Mouse (Mus musculus): ENCODE results near the gene Mocs1. TPM values are rescaled to one million over a fixed set of nuclear protein-coding genes. Genes with fewer than 3 reads are reported as not detected.

Gene Mocs1
- polyA plus RNA-seq, 1 experiment = 15.0 TPM

- TF ChIP-seq EP300 (IDR thresholded peaks at IDR 0.05; ENCODE audit: insufficient read depth, low read depth, low read length) = no peak
- no peak for TF ChIP-seq POLR2A (IDR thresholded peaks at IDR 0.05; ENCODE audit: insufficient read depth, low read length)
- TF ChIP-seq CTCF (IDR thresholded peaks at IDR 0.05; ENCODE audit: low read depth, low read length) = no peak
- Histone ChIP-seq H3K27me3 (ENCODE audit: control insufficient read depth, insufficient read depth, low read length, poor library complexity, severe bottlenecking) (no peaks in the 10 kb centered on the region), H3K9me3 (replicated peaks; ENCODE audit: control insufficient read depth, insufficient read depth, low read length, poor library complexity, severe bottlenecking) (no peaks in the 10 kb centered on the region), H3K4me1 (ENCODE audit: control insufficient read depth, insufficient read depth, low read length) (no peaks in the 10 kb centered on the region), H3K4me3 (ENCODE audit: low read depth, low read length) (no peak overlapping the region), H3K36me3 (ENCODE audit: control insufficient read depth, insufficient read depth, low read length, poor library complexity, severe bottlenecking) (no peaks in the 10 kb centered on the region), H3K27ac (ENCODE audit: insufficient read depth, low read length) (no peak overlapping the region), H3K9ac (ENCODE audit: low read depth, poor library complexity, severe bottlenecking) (no peak overlapping the region)
These were observed 45.9 kb downstream of the Mocs1 start for GRCm38 (mm10) chr17:49474051-49474450.

- Histone ChIP-seq H3K36me3 (ENCODE audit: control insufficient read depth, insufficient read depth, low read length, poor library complexity, severe bottlenecking) (no peaks in the 10 kb centered on the region), H3K27me3 (ENCODE audit: control insufficient read depth, insufficient read depth, low read length, poor library complexity, severe bottlenecking) (no peaks in the 10 kb centered on the region), H3K9me3 (replicated peaks; ENCODE audit: control insufficient read depth, insufficient read depth, low read length, poor library complexity, severe bottlenecking) (no peaks in the 10 kb centered on the region), H3K4me3 (ENCODE audit: low read depth, low read length) (no peak overlapping the region), H3K4me1 (ENCODE audit: control insufficient read depth, insufficient read depth, low read length) (no peaks in the 10 kb centered on the region), H3K27ac (ENCODE audit: insufficient read depth, low read length) (no peak overlapping the region), H3K9ac (ENCODE audit: low read depth, poor library complexity, severe bottlenecking) (no peak overlapping the region)
- TF ChIP-seq CTCF (IDR thresholded peaks at IDR 0.05; ENCODE audit: low read depth, low read length) (no peak), EP300 (IDR thresholded peaks at IDR 0.05; ENCODE audit: insufficient read depth, low read depth, low read length) (no peak), POLR2A (IDR thresholded peaks at IDR 0.05; ENCODE audit: insufficient read depth, low read length) (no peak)
These were observed 47.0 kb downstream of the Mocs1 start for GRCm38 (mm10) chr17:49475174-49475573.

- no peak overlapping the region for H3K4me3 ChIP-seq (ENCODE audit: low read depth, low read length)
- no peak overlapping the region for H3K9ac ChIP-seq (ENCODE audit: low read depth, poor library complexity, severe bottlenecking)
- TF ChIP-seq POLR2A (IDR thresholded peaks at IDR 0.05; ENCODE audit: insufficient read depth, low read length) (no peak), CTCF (IDR thresholded peaks at IDR 0.05; ENCODE audit: low read depth, low read length) (no peak), EP300 (IDR thresholded peaks at IDR 0.05; ENCODE audit: insufficient read depth, low read depth, low read length) (no peak)
- H3K27me3 ChIP-seq (ENCODE audit: control insufficient read depth, insufficient read depth, low read length, poor library complexity, severe bottlenecking) = no peaks in the 10 kb centered on the region
- H3K4me1 ChIP-seq (ENCODE audit: control insufficient read depth, insufficient read depth, low read length) = no peaks in the 10 kb centered on the region
- H3K9me3 ChIP-seq (replicated peaks; ENCODE audit: control insufficient read depth, insufficient read depth, low read length, poor library complexity, severe bottlenecking) = no peaks in the 10 kb centered on the region
- H3K27ac ChIP-seq (ENCODE audit: insufficient read depth, low read length) = no peak overlapping the region
- no peaks in the 10 kb centered on the region for H3K36me3 ChIP-seq (ENCODE audit: control insufficient read depth, insufficient read depth, low read length, poor library complexity, severe bottlenecking)
These were observed 49.2 kb downstream of the Mocs1 start for GRCm38 (mm10) chr17:49477370-49477769.

- TF ChIP-seq CTCF (IDR thresholded peaks at IDR 0.05; ENCODE audit: low read depth, low read length) (no peak), POLR2A (IDR thresholded peaks at IDR 0.05; ENCODE audit: insufficient read depth, low read length) (no peak), EP300 (IDR thresholded peaks at IDR 0.05; ENCODE audit: insufficient read depth, low read depth, low read length) (no peak)
- Histone ChIP-seq H3K9ac (ENCODE audit: low read depth, poor library complexity, severe bottlenecking) (no peak overlapping the region), H3K4me1 (ENCODE audit: control insufficient read depth, insufficient read depth, low read length) (no peaks in the 10 kb centered on the region), H3K36me3 (ENCODE audit: control insufficient read depth, insufficient read depth, low read length, poor library complexity, severe bottlenecking) (no peaks in the 10 kb centered on the region), H3K27me3 (ENCODE audit: control insufficient read depth, insufficient read depth, low read length, poor library complexity, severe bottlenecking) (no peaks in the 10 kb centered on the region), H3K27ac (ENCODE audit: insufficient read depth, low read length) (no peak overlapping the region), H3K9me3 (replicated peaks; ENCODE audit: control insufficient read depth, insufficient read depth, low read length, poor library complexity, severe bottlenecking) (no peaks in the 10 kb centered on the region), H3K4me3 (ENCODE audit: low read depth, low read length) (no peak overlapping the region)
These were observed 53.7 kb downstream of the Mocs1 start for GRCm38 (mm10) chr17:49481876-49482275.

GRCm38 (mm10) chr17:49484435-49484834 is 56.3 kb downstream of the Mocs1 start:
- no peak overlapping the region for H3K4me3 ChIP-seq (ENCODE audit: low read depth, low read length)
- no peaks in the 10 kb centered on the region for H3K9me3 ChIP-seq (replicated peaks; ENCODE audit: control insufficient read depth, insufficient read depth, low read length, poor library complexity, severe bottlenecking)
- no peaks in the 10 kb centered on the region for H3K27me3 ChIP-seq (ENCODE audit: control insufficient read depth, insufficient read depth, low read length, poor library complexity, severe bottlenecking)
- H3K9ac ChIP-seq (ENCODE audit: low read depth, poor library complexity, severe bottlenecking) = no peak overlapping the region
- no peak for TF ChIP-seq CTCF (IDR thresholded peaks at IDR 0.05; ENCODE audit: low read depth, low read length)
- no peak for TF ChIP-seq POLR2A (IDR thresholded peaks at IDR 0.05; ENCODE audit: insufficient read depth, low read length)
- TF ChIP-seq EP300 (IDR thresholded peaks at IDR 0.05; ENCODE audit: insufficient read depth, low read depth, low read length) = no peak
- H3K4me1 ChIP-seq (ENCODE audit: control insufficient read depth, insufficient read depth, low read length) = no peaks in the 10 kb centered on the region
- no peaks in the 10 kb centered on the region for H3K36me3 ChIP-seq (ENCODE audit: control insufficient read depth, insufficient read depth, low read length, poor library complexity, severe bottlenecking)
- no peak overlapping the region for H3K27ac ChIP-seq (ENCODE audit: insufficient read depth, low read length)

GRCm38 (mm10) chr17:49489098-49489497 is 60.9 kb downstream of the Mocs1 start:
- H3K36me3 ChIP-seq (ENCODE audit: control insufficient read depth, insufficient read depth, low read length, poor library complexity, severe bottlenecking) = no peaks in the 10 kb centered on the region
- H3K4me1 ChIP-seq (ENCODE audit: control insufficient read depth, insufficient read depth, low read length) = no peaks in the 10 kb centered on the region
- H3K9me3 ChIP-seq (replicated peaks; ENCODE audit: control insufficient read depth, insufficient read depth, low read length, poor library complexity, severe bottlenecking) = no peaks in the 10 kb centered on the region
- no peak overlapping the region for H3K27ac ChIP-seq (ENCODE audit: insufficient read depth, low read length)
- H3K27me3 ChIP-seq (ENCODE audit: control insufficient read depth, insufficient read depth, low read length, poor library complexity, severe bottlenecking) = no peaks in the 10 kb centered on the region
- no peak overlapping the region for H3K4me3 ChIP-seq (ENCODE audit: low read depth, low read length)
- no peak for TF ChIP-seq EP300 (IDR thresholded peaks at IDR 0.05; ENCODE audit: insufficient read depth, low read depth, low read length)
- TF ChIP-seq CTCF (IDR thresholded peaks at IDR 0.05; ENCODE audit: low read depth, low read length) = no peak
- no peak for TF ChIP-seq POLR2A (IDR thresholded peaks at IDR 0.05; ENCODE audit: insufficient read depth, low read length)
- no peak overlapping the region for H3K9ac ChIP-seq (ENCODE audit: low read depth, poor library complexity, severe bottlenecking)

All from ES-Bruce4 (cell line).